Mouse (Mus musculus): Measurements from ENCODE around the gene 1700007K13Rik.

- TF ChIP-seq CTCF (IDR thresholded peaks at IDR 0.05; ENCODE audit: low read depth, low read length) (no peak), POLR2A (IDR thresholded peaks at IDR 0.05; ENCODE audit: borderline replicate concordance, low read depth, low read length) (no peak)
These were observed 13.4 kb upstream of the 1700007K13Rik start for GRCm38 (mm10) chr2:28479208-28480204.
